Mouse (Mus musculus) spleen, postnatal 14 days (tissue): ENCODE results near the gene Fh1.
A peak's percentile ranks its signal among the peaks of the same experiment; 100 is the strongest.

Experiments used
- DNase-seq, 2 experiments: peaks; one replicate each; pipeline ENCODE4 v3.0.0; 2021 to 2022; ENCODE audit warnings: low spot score in 2 of 2

Gene Fh1

DNA sequence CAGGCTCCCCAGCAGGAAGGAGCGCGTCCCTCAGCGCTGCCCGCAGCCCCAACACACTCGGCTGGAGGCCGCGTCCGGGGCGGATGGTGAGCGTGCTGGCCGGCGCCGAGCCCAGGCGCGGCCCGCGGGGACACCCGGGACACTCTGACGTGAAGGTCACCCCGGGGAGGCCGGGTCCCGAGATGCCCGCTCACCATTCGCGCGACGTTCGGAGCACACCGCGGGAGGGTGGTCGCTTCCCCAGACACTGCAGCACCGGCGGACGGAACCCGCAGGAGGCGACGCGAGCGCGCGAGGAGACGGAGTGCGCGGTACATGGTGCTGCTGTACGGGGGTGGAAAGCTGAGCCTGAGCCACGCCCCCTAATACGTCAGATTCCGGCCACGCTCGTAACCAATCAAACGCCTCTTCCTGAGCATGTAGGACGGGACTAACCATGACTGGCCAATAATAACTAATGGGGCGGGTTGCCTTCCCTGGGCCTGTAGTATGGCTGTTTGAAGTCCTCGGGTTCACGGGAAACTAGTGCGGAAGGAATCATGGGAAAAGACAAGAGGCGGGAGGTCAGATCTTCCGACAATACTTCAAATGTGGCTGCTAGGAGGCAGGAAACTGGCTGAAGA is at the start of gene Fh1:
TSS of gene Fh1 (minus strand) at position 379 of the 623 bp plus-strand sequence.
- DNase-seq, result peak; percentile 85 to 91

DNA sequence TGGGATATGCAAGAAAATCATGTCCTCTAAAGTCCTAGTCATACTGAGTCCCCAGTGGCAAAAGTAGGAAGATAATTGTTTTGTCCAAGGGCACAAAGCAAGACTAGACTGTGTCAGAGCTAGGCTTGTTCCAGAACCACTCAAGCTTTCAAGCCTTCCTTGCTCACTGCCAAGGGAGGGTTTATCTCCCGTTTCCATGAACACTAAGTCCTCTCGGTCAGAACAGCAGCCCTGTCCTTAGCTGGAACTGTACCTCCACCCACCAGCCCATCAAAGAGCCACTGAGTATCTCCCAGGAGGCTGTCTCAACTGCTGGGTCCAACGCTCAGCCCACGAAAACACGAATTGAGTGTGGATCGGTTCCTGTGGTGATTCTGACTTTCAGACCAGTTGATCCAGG is 49.7 kb upstream of the Fh1 start:
- no peak for DNase-seq

DNA sequence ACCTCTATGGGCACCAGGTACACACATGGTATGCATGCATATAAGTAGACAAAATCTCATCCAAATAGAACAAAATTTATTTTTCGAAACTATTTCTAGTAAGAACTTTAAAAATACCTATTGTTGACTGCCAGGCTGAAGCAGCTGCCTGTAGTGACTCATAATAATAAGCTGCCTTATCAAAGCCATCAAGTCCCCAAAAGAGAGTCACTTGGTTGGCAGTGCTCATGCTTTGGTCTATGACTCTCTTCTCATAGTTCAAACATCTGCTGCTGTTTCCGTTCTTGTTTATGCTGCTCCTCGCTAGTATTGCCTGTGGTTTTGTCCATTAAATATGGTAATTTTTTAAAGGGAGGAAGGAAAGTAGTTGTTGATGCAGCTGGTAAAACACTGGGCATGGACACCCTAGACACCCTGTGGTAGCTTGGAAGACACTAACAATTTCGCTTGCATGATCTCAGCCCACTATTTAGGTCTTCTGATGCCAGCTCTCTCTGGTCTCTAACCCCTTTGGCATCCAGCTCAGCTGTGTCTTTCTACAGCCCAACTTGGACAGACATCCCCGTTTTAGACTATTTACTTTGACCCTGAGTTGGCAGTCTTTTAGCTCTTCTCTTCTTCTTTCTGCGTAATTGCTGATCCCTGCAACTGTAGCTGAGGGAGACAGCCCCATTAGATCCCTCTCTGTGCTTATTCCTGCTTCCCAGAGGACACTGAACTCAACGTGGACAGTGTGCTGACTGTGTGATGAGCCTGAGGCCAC is 48.3 kb upstream of the Fh1 start:
- DNase-seq, result no peak

DNA sequence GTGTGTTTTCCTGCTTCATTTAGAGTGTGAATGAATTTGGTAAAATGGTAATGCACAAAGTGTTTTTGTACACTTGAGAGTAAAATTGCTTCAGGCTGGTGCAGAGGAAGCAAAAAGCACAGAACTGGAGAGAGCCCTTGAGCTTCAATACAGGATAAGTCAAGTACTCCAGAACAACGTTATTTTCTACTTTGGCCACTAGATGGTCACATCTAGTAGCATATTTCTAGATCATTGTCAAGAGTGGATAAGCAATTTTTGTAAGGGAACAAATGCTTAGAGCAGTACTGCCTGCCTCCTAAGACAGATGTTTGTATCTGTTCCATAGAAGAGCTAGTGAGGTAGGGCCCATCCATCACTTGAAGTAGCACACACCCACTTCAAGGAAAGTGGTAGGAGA is 46.2 kb upstream of the Fh1 start:
- DNase-seq, result no peak

DNA sequence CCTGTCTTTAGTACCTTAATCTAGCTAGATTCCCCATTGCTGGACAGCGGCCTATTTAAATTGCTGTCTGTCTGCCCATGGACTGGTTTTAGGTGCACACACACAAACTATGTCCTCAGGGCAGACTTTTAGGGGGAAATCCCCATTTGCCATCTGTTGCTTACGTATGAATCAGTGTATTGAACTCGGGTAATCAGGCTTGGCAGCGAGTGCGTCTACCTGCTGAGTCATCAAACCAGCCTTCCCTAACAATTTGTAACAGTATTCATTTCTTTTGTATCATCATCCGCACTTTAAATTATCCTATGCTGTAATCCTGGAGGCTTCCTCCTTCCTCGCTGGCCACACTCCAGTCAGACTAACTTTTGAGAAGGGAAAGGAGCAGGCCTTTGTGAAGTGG is 44.6 kb upstream of the Fh1 start:
- no peak for DNase-seq

DNA sequence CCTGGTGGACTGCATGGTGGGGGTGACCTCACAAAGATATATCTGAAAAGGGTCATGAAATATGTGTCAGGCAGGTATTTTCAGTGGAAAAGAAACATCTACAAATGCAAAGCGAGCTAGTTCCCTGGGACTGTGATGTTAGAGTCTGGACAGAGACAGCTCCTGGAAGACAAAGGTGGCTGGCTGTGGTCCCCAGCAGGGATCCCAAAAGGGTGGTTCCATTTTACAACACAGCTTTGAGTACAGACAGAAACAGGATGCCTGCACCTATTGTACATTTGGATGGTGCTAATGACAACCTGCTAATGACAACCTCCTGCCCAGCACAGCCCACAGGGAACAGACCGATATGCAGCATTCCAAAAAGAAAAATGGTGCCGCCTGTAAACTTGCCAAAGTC is 44.0 kb upstream of the Fh1 start:
- no peak for DNase-seq

DNA sequence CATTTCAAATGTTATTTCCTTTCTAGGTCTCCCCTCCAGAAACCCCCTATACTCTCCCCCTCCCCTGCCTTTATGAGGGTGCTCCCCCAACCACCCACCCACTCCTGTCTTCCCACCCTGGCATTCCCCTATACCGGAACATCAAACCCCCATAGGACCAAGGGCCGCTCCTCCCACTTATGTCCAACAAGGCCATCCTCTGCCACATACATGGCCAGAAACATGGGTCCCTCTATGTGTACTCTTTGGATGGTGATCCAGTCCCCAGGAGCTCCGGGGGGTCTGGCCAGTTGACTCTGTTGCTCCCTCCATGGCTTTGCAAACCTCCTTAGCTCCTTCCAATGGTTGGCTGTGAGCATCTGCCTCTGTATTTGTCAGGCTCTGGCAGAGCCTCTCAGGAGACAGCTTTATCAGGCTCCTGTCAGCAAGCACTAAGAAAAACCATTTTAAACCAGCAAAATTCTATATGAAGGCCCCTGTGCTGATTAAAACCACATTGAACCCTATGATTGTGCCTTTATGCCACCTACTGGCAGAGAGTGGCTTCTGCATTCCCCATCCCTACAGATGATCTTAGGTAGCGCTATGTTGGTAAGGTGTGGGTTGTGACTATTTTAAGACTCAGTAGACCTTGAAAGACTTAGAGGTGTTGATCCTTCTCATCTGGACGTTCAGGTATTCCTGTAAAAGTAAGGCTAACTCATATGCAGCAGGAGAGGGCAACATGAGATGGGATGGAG is 43.4 kb upstream of the Fh1 start:
- peak in 1 of 2 experiments; percentile 29 for DNase-seq

DNA sequence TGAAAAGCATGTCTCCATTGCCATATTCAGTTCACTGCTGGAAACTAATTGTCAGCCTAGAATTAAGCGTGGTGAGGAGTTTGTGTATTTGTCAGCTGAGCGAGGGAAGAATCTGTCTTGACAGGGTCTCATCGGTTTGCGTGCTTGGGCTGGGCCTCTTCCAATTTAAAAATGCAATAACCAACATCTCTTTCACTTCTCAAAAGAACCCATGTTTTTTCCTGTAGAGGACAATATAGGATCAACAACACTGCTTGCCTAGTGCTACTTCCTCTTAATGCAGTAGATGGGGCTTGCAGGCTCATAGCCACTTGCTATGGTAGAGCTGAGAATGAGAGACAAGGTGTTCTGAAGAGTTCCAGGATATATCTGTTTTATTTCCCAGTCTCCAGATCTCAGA is 34.5 kb upstream of the Fh1 start:
- no peak for DNase-seq

DNA sequence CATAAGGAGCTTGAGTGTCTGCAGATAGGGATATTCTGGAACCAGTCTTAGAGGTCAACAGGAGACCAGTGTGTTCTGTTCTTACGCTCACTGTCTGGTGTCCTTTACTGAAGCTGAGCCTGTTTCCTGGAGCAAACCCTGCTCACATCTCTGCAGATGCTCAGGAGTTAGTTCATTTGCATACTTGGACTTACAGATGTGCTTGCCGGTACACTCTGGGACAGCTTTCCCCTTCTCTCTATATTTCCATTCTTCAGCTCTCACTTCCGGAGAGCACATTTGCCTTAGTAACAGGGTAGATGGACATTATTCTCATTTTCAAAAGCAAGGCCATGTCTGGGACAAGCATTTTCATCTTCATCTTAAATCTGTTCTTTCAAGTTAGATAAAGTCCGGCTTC is 23.2 kb upstream of the Fh1 start:
- no peak for DNase-seq

DNA sequence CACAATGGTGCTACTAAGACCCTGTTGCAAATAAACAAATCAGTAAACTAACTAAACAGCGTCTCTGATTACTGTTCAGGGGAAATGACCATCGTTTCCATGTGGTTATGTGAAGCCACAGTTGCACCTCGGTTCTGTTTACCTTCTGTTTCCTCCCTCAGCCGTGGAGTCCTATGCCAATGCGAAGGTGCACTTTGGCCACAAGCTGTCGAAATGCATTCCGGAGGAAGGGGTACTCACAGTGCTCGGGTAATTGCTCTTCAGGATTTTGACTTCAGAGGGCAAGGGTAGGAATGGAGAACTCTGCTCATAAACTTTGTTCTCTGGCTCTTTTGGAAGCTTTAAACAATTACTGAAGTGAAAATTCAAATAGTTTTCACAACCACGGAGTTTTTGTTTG is 21.5 kb upstream of the Fh1 start:
- DNase-seq, result no peak

DNA sequence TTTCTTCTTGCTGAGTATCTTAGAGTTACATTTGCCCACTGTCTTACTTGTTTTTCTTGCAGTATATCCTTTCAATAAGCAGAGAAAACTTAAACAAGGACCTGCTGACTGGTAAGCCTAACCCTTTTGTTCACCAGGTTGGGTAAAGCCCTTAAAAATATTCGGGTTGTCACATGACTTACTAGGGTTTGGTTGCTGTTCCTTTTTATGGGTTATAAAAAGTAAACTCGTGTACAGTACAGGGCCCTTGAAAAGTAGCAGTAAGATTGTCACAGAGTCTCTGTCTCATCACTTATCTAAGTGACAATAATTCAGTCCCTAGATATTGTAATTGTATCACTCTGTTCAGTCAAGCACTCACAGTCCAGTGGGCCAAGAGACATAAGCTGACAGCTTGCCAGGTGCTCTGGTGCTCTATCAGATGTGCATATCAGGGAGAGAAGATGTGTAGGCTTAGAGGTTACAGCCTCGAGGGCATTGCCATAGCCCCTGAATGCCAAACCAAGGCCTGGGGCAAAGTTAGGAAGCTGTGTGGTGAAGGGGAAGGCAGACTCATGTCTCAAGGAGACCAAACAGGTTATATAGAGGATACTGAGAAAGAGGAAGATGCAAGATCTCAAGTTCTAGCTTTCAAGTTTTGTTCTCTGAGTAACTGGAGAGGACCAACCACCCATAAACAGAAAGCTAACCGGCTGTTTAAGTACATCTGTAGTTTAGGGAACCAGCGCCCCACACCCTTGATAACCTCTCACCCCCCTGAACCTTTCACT is 18.2 kb upstream of the Fh1 start:
- DNase-seq, result no peak

DNA sequence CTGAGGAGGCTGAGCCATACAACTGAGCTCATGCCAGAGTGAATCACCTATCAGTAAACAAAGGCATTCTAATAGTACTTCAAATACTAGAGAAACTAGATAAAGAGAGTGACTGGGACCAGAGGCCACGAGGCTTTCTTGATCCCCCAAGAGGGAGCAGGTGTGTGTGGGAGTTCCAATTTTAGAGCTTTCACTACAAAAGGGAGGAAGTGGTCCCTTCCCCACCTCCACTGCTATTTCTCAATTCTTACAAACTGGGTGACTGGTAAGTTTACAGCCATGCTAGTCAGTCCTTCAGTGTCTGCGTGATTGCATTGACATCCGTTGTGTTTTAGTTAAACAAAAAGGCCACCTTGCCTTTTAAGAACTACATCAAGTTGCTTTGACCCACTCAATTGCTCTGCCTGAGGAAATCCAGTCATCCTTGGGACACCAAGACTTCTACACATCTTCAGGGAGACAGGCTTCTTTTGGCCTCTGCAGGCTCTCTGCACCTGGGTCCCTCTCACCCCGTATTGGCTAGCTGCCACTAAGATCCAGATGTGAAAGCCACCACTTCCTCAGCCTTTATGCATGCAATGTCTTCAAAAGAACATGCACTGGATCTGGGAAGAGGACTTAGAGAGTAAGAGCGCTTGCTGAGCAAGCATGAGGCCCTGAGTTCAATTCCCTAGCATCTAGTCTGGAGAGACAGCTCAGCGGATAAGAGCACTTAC is 15.2 kb upstream of the Fh1 start:
- no peak for DNase-seq

DNA sequence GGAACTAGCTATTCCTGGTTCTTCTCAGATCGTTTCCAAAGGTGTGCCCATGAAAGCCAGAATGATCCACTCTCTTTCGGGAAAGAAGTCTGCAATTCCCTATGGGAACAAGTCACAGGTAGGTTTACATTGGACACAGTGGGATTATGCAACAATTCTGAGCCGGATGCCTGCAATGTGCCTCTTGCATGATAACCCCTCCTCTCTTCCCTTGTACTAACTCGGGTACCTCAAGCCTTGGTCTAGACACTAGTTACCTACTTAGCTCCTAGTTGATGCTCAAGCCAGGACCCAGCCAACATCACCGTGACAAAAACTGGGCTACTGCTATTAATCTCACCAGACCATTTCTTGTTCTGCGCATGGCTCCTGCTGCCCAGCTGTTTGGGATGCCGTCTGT is 13.6 kb upstream of the Fh1 start:
- no peak for DNase-seq

DNA sequence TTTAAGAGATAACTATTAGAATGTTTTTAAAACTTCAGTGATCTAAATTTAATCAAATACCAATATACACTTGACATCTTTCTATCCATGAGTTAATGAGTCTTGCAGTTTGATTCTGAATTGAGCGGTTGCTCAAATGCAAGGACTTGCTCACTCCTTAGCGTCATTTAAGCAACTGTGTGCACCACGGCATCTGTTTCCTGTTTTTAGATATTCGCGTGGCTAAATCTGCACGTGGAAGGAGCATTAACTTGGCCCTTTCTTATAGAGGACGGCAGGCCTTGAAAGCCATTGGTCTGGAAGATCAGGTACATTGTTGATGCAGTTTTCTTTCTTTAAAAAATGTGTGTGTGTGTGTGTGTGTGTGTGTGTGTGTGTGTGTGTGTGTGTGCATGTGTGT is 12.2 kb upstream of the Fh1 start:
- no peak for DNase-seq

DNA sequence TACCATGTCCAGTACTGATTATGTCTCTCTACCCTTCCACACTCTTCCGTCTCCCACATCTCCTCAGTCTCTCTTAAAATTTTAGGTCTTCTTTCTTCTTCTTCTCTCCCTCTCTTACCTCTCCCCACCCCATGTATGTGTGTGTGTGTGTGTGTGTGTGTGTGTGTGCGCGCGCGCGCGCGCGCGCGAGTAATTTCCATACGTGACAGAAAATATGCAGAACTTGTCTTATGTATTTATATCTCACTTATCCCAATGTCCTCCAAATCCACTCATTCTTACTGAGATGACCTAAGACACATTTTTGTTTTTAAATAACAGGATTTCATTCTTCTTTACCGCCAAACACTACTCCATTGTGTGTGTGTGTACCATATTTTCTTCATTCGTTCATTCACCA is 7.0 kb upstream of the Fh1 start:
- no peak for DNase-seq

DNA sequence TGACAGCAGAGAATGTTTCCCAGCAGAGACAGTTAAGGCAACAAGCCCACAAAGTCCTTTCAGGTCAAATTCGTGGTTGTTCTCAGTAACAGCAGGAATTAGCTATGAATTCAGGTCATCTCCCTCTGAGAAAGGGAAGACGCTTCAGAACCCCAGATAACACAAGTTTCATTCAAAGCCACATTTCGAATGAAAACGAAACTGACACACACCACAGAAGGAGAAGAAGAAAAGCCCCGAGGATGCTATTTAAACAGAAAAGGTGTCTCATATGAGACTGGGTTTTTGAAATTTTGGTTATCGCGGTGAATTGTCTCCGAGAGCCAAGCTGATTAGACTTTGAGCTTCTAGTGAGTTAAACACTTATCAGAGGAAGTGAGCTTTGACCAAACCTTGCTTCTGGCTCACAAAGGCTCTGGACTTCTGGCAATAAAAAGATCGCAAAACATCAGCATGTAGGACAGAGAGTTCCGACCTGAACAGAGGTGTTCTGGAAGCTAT is 6.3 kb upstream of the Fh1 start:
- no peak for DNase-seq

DNA sequence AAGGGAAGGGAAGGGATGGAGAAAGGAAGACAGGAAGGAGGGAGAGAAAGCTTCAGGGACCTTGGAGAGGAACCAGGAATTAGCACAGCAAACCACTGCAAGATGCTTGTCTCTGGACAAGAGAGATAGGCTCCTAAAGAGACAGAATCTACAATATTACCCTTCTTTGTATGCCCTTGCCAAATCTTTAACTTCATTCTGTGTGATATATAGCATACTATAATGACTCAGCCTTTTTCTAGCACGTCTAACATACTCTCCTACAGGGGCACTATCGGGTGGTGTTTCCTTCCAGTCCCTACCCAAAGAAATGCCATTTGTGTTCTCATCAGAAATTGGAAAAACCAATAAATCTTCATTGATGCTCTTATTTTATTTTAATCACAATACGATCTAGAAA is 5.6 kb upstream of the Fh1 start:
- no peak for DNase-seq

DNA sequence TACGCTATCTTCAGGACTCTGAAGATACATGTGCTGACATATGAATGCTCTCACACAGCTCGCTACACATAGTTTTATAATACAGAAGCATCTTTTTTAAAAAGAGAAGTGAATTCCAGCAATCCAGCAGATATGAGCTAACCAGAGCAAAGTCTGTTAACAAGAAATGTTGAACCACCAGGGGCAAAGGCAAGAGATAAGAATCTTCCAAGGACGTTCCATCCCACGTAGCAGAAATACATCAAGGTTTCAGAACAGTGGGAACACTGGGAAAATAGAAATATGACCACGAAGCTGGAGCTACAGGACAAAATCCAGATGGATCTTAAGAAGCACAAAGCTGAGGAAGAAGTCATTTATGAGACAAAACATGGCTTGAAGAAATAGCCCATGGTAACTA is 4.9 kb upstream of the Fh1 start:
- DNase-seq, result no peak

DNA sequence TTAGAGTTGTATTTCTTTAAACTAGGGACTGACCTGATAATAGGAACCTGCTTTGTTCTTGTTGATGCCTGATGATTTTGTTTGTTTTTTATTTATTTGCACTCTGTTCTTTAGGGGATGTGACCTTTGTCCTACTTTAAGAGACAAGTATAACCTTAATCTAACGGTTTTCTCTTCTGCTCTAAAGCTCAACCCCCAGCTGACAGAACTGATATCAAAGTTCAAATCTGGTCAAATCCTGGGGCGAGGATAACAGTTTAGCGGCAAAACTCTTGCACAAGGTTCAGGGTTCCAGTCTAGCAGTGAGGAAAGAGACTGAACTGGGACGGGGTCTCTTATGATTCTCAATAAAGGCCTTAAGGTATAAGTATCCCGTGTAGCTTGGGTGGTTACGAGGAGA is 3.8 kb upstream of the Fh1 start:
- no peak for DNase-seq

DNA sequence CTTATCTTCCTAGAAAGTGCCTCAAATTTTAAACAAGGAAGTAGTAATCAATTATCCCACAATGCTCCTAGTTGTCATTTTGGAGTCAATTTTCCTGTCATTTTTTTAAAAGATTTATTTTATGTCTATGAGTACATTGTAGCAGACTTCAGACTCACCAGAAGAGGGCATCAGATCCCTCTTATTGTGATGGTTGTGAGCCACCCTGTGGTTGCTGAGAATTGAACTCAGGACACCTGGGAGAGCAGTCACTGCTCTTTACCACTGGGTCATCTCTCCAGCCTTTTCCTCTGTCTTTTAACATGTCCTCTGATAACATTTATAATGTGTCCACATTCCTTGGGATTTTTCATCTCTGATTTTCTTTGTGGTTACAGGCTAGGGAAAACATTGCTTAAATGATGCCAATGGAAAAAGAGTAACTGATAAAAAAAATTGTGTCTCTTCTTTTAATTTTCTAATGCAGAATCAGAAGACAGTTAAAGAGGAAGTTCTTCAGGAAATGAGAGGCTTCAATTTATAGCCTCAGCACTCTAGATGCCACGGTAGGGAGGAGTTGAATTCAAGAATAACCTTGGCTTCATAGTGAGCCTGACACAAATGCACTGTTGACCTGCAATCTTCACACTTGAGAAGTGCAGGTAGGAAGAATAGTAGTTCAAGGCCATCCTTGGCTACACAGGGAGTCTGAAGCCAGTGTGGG is 706 bp upstream of the Fh1 start:
- no peak for DNase-seq

DNA sequence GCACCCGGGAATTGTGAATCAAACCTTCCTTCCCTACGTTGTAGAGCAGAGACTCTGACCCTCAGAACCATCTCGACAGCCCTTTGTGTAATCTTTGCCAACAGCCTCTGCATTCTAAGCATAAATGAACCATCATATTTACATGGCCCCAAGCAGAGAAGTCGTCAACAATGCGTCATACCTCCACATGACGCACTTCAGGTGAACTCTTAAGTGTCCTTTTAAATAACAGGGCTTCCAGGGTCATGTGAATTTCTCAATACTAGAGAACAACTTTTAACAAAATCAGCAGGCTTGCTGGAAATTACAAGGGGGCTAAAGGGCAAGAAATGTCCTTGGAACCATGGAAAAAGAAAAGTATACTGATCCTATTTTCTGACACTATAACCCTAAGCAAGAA is 1.8 kb downstream of the Fh1 start:
- no peak for DNase-seq
